Mouse (Mus musculus) CD4-positive helper T cell, adult 2 months (primary cell): ENCODE results near the gene Miox.

Source experiments
- DNase-seq: peaks from one replicate; pipeline ENCODE4 v3.0.0-alpha.2; 2012; ENCODE audit warnings: low read depth, missing footprints, low spot score

The Miox gene

DNA sequence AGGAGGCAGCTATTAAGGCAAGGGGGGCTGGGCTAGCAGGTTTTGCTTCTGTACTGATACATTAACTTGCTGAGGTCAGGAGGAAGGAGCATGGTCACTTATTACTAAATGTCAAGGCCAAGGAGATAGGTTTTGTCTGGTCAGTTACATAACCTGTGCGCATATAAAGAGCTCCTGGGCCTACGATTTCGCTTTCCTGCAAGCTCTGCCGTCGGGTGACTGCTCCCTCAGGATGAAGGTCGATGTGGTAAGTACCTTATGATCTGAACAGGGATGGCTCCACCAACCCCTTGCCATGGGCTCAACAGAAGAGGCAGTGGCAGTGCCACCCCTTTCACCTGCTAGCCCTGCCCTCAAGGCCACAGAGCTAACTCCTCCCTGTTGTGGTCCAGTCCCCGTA lies at the start of gene Miox:
Miox (plus strand) TSS at position 128 of the 400 bp plus-strand sequence.
- no peak for DNase-seq

- DNase-seq: no peak
These were observed 49.2 kb upstream of the Miox start for GRCm38 (mm10) chr15:89285004-89285403.

DNA sequence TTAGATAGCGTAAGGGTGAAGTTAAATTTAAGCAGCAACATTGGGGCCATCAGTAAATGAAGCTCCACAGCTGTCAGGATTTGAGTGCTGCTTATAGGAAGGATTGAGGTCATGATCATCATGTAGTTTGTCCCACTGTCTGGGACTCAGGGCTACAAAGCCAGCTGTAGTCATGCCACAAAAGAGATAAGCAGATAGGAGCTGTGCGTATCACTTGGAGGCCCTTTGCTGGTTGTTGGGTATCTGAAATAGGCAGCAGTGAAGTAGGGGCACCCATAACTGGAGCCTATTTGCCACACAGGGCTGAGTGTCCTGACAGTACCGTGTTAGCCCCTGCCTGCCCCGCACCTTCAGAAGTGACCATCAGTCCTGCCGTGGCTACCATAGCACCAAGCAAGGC lies 48.7 kb upstream of the Miox start:
- no peak for DNase-seq

- no peak for DNase-seq
These were observed 48.1 kb upstream of the Miox start for GRCm38 (mm10) chr15:89286114-89286513.

DNA sequence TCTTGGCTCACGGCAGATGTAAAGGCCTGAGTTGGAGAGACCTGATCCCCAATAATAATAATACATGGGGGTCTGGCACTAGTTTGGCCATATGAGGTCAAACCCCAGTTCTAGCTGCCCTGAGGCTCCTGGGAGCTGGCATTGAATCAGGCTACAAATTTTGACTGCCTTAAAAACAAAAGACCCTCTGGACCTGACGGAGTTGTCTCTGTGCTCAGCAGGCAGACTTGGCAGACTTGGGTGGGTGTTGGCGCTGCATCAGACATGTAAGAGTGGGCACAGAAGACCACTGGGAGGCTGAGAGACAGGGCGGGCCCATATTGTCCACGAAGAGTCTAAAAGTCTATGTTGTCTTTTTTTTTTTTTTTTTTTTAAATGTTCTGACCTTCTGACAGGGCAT lies 47.6 kb upstream of the Miox start:
- no peak for DNase-seq

GRCm38 (mm10) chr15:89288227-89288767 lies 45.9 kb upstream of the Miox start:
- DNase-seq: no peak

DNA sequence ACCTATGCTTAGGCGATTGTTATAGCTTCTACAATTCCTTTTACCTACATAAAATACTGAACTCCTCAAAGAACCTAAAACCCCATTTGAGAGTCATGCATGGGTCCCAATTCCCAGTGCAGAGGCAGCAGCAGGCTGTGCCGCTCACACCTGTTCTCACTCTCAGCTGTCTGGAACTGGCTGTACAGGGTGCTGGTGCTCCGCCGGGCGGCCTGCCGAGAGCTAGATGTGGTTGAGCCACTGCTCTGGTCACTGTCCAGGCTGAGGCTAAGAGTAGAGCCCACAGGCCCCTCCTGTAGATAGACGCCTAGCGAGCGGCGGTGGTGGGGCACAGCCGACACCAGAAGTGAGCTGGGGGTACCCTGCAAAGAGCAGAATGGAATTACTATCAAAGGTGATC lies 44.7 kb upstream of the Miox start:
- no peak for DNase-seq

DNA sequence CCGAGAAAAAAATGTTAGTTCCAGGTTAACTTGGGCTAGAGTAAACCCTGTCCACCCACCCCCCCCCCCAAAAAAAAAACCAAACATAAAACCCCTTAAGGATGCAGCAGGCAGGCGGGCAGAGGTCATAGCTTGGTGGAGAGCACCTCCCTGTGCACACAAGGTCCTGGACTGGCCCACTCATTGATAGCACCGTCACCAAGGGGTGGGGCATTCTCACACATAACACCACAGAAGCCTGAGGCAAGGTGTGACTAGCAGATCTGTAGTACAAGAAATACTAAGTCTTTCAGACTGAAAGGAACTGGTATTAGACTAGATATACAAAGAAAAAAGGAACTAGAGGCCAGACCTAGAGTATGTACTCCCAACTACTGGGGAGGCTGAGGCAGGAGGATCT lies 42.7 kb upstream of the Miox start:
- DNase-seq: no peak

DNA sequence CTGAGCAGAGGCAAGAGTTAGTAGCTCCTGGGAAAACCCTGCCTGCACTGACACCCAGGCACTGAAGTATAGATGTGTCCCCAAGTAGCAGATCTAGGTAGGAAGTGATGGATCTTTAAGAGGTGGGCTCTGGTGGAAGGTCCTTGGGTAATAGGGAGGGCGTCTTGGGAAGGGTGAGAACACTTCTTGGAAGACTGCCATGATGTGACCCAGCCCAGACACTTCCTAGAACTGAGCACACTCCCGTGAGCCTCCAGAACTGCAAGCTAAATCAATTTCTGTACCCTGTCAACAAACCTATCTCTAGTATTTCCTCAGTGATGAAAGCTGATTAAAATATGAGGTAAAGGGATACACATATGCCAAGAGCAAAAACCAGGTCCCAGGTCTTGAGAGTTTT lies 41.4 kb upstream of the Miox start:
- DNase-seq: no peak

- DNase-seq: no peak
These were observed 40.4 kb upstream of the Miox start for GRCm38 (mm10) chr15:89293778-89294177.

GRCm38 (mm10) chr15:89295580-89296165 lies 38.5 kb upstream of the Miox start:
- DNase-seq: no peak

GRCm38 (mm10) chr15:89296465-89296864 lies 37.7 kb upstream of the Miox start:
- DNase-seq: no peak

DNA sequence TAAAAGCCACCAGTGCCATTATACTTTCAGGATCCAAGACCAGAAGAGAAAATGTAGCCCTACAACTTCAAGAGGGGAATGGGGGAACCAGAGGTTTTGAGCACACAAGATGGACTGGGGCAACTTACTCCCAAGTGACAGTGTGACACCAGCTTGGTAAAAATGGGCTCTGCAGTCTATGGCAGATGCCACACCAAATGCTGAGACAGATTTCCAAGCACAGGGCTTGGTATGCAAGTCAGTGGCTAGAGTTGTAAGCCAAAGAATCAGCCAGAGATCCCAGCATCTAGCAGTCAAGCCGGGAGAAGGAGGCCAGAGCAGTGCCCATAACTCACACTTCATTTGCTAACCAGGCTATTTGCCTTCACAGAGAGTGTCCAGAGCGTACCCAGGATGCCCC lies 36.5 kb upstream of the Miox start:
- DNase-seq: no peak

DNA sequence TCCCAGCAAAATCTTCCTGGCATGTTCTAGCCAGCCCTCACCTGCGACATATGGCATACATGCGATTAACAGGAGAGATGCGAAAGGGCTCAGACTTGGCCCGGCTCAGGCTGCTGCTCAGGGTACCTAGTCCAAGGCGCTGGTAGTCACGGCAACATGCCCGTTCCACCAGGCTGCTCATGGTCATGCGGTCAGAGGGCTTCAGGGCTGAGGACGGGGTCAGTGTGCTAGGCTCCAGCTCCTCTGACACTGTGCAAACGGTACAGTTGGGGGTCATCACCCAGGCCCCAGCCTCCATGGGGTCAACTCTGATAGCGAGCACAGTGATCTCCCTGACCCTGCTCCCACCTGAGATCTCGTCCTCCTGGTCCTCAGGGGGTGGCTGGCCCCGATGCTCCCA lies 34.0 kb upstream of the Miox start:
- DNase-seq: no peak

- no peak for DNase-seq
These were observed 33.6 kb upstream of the Miox start for GRCm38 (mm10) chr15:89300600-89300999.

- DNase-seq: no peak
These were observed 28.2 kb upstream of the Miox start for GRCm38 (mm10) chr15:89305966-89306365.

- no peak for DNase-seq
These were observed 26.7 kb upstream of the Miox start for GRCm38 (mm10) chr15:89307461-89307860.

DNA sequence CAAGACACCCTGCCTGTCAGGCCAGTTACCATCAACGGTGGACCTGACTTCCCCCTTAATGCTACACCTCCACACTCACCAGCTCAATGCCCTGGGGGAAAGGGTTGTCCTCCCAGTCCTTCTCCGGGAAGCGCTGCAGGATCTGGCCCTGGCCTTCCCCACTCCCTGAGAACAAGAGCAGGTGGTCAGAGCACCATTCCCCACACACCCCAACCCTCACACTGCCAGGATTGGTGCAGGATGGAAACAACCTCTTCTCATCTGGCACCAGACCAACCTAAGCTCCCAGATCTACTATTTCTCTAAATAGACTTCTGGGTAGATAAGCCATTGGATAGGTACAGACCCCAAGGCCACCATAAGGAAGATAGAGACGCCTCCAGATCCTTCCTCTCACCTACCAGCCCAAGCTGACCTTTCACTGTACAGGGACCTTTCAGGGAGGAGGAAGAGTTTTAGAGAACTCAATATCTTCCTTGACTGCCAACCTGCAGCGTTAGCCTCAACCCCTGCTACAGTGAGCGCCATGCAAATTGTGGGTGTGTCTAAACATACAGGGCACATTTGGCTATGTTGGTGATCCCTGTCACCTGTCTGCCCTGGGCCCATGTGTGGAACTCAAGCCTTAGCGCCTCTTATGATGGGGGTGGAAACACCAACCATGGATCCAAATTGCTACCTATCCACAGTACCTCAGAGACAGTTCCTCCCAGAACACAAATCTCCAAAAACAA lies 25.6 kb upstream of the Miox start:
- DNase-seq: no peak

- peak; percentile 92 for DNase-seq
These were observed 24.2 kb upstream of the Miox start for GRCm38 (mm10) chr15:89309962-89310498.

DNA sequence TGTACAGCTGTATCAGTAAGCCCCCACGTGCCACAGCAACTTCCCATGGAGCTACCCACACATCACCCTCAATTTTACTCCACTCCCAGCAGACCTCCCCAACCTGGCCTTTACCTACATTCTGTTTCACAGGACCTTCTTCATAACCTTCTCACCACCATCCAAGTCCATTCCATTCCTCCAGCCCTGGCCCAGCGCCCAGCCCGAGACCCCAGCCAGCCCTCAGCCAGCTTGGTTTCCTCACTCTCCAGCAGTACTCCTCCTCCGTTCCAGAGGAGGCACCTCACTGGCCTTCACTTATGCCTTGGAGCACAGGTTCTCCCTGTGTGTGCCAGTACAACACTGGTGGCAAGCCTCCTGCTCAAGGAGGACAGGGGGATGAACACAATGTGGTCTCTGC lies 20.8 kb upstream of the Miox start:
- no peak for DNase-seq

GRCm38 (mm10) chr15:89314107-89314506 lies 20.1 kb upstream of the Miox start:
- no peak for DNase-seq

- DNase-seq: no peak
These were observed 19.5 kb upstream of the Miox start for GRCm38 (mm10) chr15:89314511-89315189.
